Mouse (Mus musculus): ENCODE data around the gene Tub. TPM values are rescaled to one million over a fixed set of nuclear protein-coding genes. Genes with fewer than 3 reads are reported as not detected.

Gene Tub
- polyA plus RNA-seq, 1 experiment from 2014 or later, result 0.11 TPM

GRCm38 (mm10) chr7:109014851-109015250 lies 64.7 kb downstream of the Tub start:
- no peak overlapping the region for H3K4me3 ChIP-seq (ENCODE audit: low read depth, low read length)
- no peaks in the 10 kb centered on the region for H3K9me3 ChIP-seq (replicated peaks; ENCODE audit: control insufficient read depth, low read length)
- H3K27ac ChIP-seq (ENCODE audit: low read length), result no peak overlapping the region
- no peak for ATAC-seq (ENCODE audit: low read depth)
- H3K36me3 ChIP-seq (ENCODE audit: control insufficient read depth, insufficient read depth), result no peaks in the 10 kb centered on the region
- no peak overlapping the region for H3K9ac ChIP-seq (ENCODE audit: low read depth, low read length)
- WGBS (ENCODE audit: insufficient replicate concordance), result 54% methylated on average over 7 of the region's 7 CpGs
- no peak overlapping the region for H3K4me2 ChIP-seq (ENCODE audit: low read depth, low read length)
- no peaks in the 10 kb centered on the region for H3K4me1 ChIP-seq (ENCODE audit: control insufficient read depth, low read depth, low read length)
- H3K27me3 ChIP-seq (ENCODE audit: control insufficient read depth, insufficient read depth, low read depth, low read length), result peaks cover 28% of the 10 kb centered on the region

GRCm38 (mm10) chr7:109016378-109016923 lies 66.3 kb downstream of the Tub start:
- Histone ChIP-seq H3K27me3 (ENCODE audit: control insufficient read depth, insufficient read depth, low read depth, low read length) (peaks cover 12% of the 10 kb centered on the region), H3K9ac (ENCODE audit: low read depth, low read length) (no peak overlapping the region), H3K27ac (ENCODE audit: low read length) (no peak overlapping the region), H3K4me1 (ENCODE audit: control insufficient read depth, low read depth, low read length) (no peaks in the 10 kb centered on the region), H3K9me3 (replicated peaks; ENCODE audit: control insufficient read depth, low read length) (no peaks in the 10 kb centered on the region), H3K4me3 (ENCODE audit: low read depth, low read length) (no peak overlapping the region), H3K36me3 (ENCODE audit: control insufficient read depth, insufficient read depth) (no peaks in the 10 kb centered on the region), H3K4me2 (ENCODE audit: low read depth, low read length) (no peak overlapping the region)
- 44% methylated on average over 5 of the region's 5 CpGs for WGBS (ENCODE audit: insufficient replicate concordance)
- ATAC-seq (ENCODE audit: low read depth), result no peak

- Histone ChIP-seq H3K27me3 (ENCODE audit: control insufficient read depth, insufficient read depth, low read depth, low read length) (no peaks in the 10 kb centered on the region), H3K9me3 (replicated peaks; ENCODE audit: control insufficient read depth, low read length) (no peaks in the 10 kb centered on the region), H3K9ac (ENCODE audit: low read depth, low read length) (no peak overlapping the region), H3K27ac (ENCODE audit: low read length) (no peak overlapping the region), H3K4me1 (ENCODE audit: control insufficient read depth, low read depth, low read length) (no peaks in the 10 kb centered on the region), H3K4me3 (ENCODE audit: low read depth, low read length) (no peak overlapping the region), H3K36me3 (ENCODE audit: control insufficient read depth, insufficient read depth) (no peaks in the 10 kb centered on the region), H3K4me2 (ENCODE audit: low read depth, low read length) (no peak overlapping the region)
- 73% methylated on average over 7 of the region's 7 CpGs for WGBS (ENCODE audit: insufficient replicate concordance)
- ATAC-seq (ENCODE audit: low read depth), result no peak
Observed at GRCm38 (mm10) chr7:109019243-109019642, 69.1 kb downstream of the Tub start.

- H3K27ac ChIP-seq (ENCODE audit: low read length), result no peak overlapping the region
- H3K9ac ChIP-seq (ENCODE audit: low read depth, low read length), result no peak overlapping the region
- 10% methylated on average over 3 of the region's 3 CpGs for WGBS (ENCODE audit: insufficient replicate concordance)
- no peak overlapping the region for H3K4me2 ChIP-seq (ENCODE audit: low read depth, low read length)
- no peaks in the 10 kb centered on the region for H3K4me1 ChIP-seq (ENCODE audit: control insufficient read depth, low read depth, low read length)
- no peak overlapping the region for H3K4me3 ChIP-seq (ENCODE audit: low read depth, low read length)
- ATAC-seq (ENCODE audit: low read depth), result no peak
- H3K36me3 ChIP-seq (ENCODE audit: control insufficient read depth, insufficient read depth), result no peaks in the 10 kb centered on the region
- H3K9me3 ChIP-seq (replicated peaks; ENCODE audit: control insufficient read depth, low read length), result no peaks in the 10 kb centered on the region
- H3K27me3 ChIP-seq (ENCODE audit: control insufficient read depth, insufficient read depth, low read depth, low read length), result no peaks in the 10 kb centered on the region
Observed at GRCm38 (mm10) chr7:109021428-109021827, 71.3 kb downstream of the Tub start.

GRCm38 (mm10) chr7:109025743-109026142 lies 75.6 kb downstream of the Tub start:
- no peak for ATAC-seq (ENCODE audit: low read depth)
- WGBS (ENCODE audit: insufficient replicate concordance), result 66% methylated on average over 7 of the region's 7 CpGs

DNA sequence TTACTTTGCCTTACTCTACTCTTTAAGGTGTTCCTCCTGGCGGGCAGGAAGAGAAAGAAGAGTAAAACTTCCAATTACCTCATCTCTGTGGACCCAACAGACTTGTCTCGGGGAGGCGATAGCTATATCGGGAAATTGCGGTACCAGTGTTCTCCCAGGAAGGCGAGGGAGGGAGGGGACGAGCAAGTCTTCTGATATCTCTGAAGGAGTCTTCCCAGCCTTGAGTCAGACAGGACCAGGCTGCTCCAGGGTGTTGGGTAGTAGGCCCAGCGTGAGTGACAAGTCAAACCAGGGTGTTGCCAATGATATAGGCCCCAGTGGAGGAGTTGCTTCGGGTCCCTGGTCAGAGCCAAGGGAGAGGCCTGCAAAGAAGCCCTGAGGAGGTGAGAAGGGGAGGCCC lies 76.8 kb downstream of the Tub start:
- H3K4me3 ChIP-seq (ENCODE audit: low read depth, low read length), result no peak overlapping the region
- H3K36me3 ChIP-seq (ENCODE audit: control insufficient read depth, insufficient read depth), result no peaks in the 10 kb centered on the region
- H3K9ac ChIP-seq (ENCODE audit: low read depth, low read length), result no peak overlapping the region
- H3K4me2 ChIP-seq (ENCODE audit: low read depth, low read length), result no peak overlapping the region
- H3K27ac ChIP-seq (ENCODE audit: low read length), result no peak overlapping the region
- ATAC-seq (ENCODE audit: low read depth), result no peak
- no peaks in the 10 kb centered on the region for H3K27me3 ChIP-seq (ENCODE audit: control insufficient read depth, insufficient read depth, low read depth, low read length)
- H3K9me3 ChIP-seq (replicated peaks; ENCODE audit: control insufficient read depth, low read length), result no peaks in the 10 kb centered on the region
- WGBS (ENCODE audit: insufficient replicate concordance), result 62% methylated on average over 9 of the region's 9 CpGs
- no peaks in the 10 kb centered on the region for H3K4me1 ChIP-seq (ENCODE audit: control insufficient read depth, low read depth, low read length)

More at GRCm38 (mm10) chr7:109025743-109026142, 75.6 kb downstream of the Tub start:
- no peaks in the 10 kb centered on the region for H3K27me3 ChIP-seq (ENCODE audit: control insufficient read depth, insufficient read depth, low read depth, low read length)
- no peak overlapping the region for H3K27ac ChIP-seq (ENCODE audit: low read length)
- H3K4me1 ChIP-seq (ENCODE audit: control insufficient read depth, low read depth, low read length), result no peaks in the 10 kb centered on the region
- H3K9ac ChIP-seq (ENCODE audit: low read depth, low read length), result no peak overlapping the region
- H3K36me3 ChIP-seq (ENCODE audit: control insufficient read depth, insufficient read depth), result no peaks in the 10 kb centered on the region
- H3K9me3 ChIP-seq (replicated peaks; ENCODE audit: control insufficient read depth, low read length), result no peaks in the 10 kb centered on the region
- no peak overlapping the region for H3K4me3 ChIP-seq (ENCODE audit: low read depth, low read length)
- H3K4me2 ChIP-seq (ENCODE audit: low read depth, low read length), result no peak overlapping the region

DNA sequence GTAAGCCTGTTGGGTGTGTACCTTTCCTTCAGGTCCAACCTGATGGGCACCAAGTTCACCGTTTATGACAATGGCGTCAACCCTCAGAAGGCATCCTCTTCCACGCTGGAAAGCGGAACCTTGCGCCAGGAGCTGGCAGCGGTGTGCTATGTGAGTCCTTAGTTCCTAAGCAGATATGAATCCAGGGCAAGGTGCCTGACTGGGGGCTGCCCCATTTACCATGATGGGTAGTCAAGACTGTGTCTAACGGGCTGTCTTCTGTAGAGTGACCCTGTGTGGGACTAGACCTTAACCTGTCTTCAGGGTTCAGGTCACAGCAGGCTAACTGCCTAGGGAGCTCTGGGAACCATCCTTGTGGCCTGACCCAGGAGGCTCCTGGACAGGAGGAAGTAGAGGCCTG lies 77.6 kb downstream of the Tub start:
- WGBS (ENCODE audit: insufficient replicate concordance), result 80% methylated on average over 7 of the region's 7 CpGs
- no peaks in the 10 kb centered on the region for H3K36me3 ChIP-seq (ENCODE audit: control insufficient read depth, insufficient read depth)
- no peak overlapping the region for H3K27ac ChIP-seq (ENCODE audit: low read length)
- no peak overlapping the region for H3K4me2 ChIP-seq (ENCODE audit: low read depth, low read length)
- no peak overlapping the region for H3K9ac ChIP-seq (ENCODE audit: low read depth, low read length)
- H3K27me3 ChIP-seq (ENCODE audit: control insufficient read depth, insufficient read depth, low read depth, low read length), result no peaks in the 10 kb centered on the region
- ATAC-seq (ENCODE audit: low read depth), result no peak
- H3K4me1 ChIP-seq (ENCODE audit: control insufficient read depth, low read depth, low read length), result no peaks in the 10 kb centered on the region
- H3K9me3 ChIP-seq (replicated peaks; ENCODE audit: control insufficient read depth, low read length), result no peaks in the 10 kb centered on the region
- H3K4me3 ChIP-seq (ENCODE audit: low read depth, low read length), result no peak overlapping the region

GRCm38 (mm10) chr7:109028204-109028603 lies 78.1 kb downstream of the Tub start:
- H3K36me3 ChIP-seq (ENCODE audit: control insufficient read depth, insufficient read depth), result no peaks in the 10 kb centered on the region
- H3K27ac ChIP-seq (ENCODE audit: low read length), result no peak overlapping the region
- 25% methylated on average over 6 of the region's 6 CpGs for WGBS (ENCODE audit: insufficient replicate concordance)
- no peaks in the 10 kb centered on the region for H3K4me1 ChIP-seq (ENCODE audit: control insufficient read depth, low read depth, low read length)
- no peaks in the 10 kb centered on the region for H3K27me3 ChIP-seq (ENCODE audit: control insufficient read depth, insufficient read depth, low read depth, low read length)
- ATAC-seq (ENCODE audit: low read depth), result no peak
- no peak overlapping the region for H3K9ac ChIP-seq (ENCODE audit: low read depth, low read length)
- no peak overlapping the region for H3K4me3 ChIP-seq (ENCODE audit: low read depth, low read length)
- no peak overlapping the region for H3K4me2 ChIP-seq (ENCODE audit: low read depth, low read length)
- H3K9me3 ChIP-seq (replicated peaks; ENCODE audit: control insufficient read depth, low read length), result no peaks in the 10 kb centered on the region

GRCm38 (mm10) chr7:109029961-109030465 lies 79.9 kb downstream of the Tub start:
- WGBS (ENCODE audit: insufficient replicate concordance), result 50% methylated on average over 6 of the region's 6 CpGs
- no peaks in the 10 kb centered on the region for H3K4me1 ChIP-seq (ENCODE audit: control insufficient read depth, low read depth, low read length)
- ATAC-seq (ENCODE audit: low read depth), result no peak

More at GRCm38 (mm10) chr7:109029961-109030465, 79.9 kb downstream of the Tub start:
- no peak overlapping the region for H3K9ac ChIP-seq (ENCODE audit: low read depth, low read length)
- H3K4me3 ChIP-seq (ENCODE audit: low read depth, low read length), result no peak overlapping the region
- H3K9me3 ChIP-seq (replicated peaks; ENCODE audit: control insufficient read depth, low read length), result no peaks in the 10 kb centered on the region
- H3K27me3 ChIP-seq (ENCODE audit: control insufficient read depth, insufficient read depth, low read depth, low read length), result no peaks in the 10 kb centered on the region
- no peak overlapping the region for H3K27ac ChIP-seq (ENCODE audit: low read length)
- H3K4me2 ChIP-seq (ENCODE audit: low read depth, low read length), result no peak overlapping the region
- H3K36me3 ChIP-seq (ENCODE audit: control insufficient read depth, insufficient read depth), result no peaks in the 10 kb centered on the region
